Mouse (Mus musculus): ENCODE measurements at regions not wholly inside any gene's neighbourhood (a gene's known extent, or its start where the extent isn't known, plus 50 kb on each side); places are given as distances from the start of the nearest gene placed in this dataset.
A peak's percentile ranks its signal among the peaks of the same experiment; 100 is the strongest.

DNA sequence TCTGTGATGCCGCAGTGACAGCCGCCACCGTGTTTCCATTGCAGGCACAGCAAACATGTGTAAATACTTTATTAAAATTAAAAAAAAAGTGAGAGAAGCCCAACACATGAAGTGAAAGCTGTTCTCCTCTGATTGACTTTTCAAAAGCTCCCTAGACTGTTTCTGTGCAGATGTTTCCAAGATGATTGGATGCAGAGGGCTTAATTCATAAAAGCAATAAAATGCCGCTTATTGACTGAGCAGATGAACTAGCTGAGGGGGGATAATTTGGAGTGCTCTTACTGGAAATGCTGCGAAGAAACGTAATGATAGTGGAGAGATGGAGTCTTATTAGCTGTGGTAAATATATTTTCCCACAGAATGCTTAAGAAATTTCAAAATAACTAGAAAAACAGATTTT lies 170.4 kb downstream of the Rnf144a start:
- no peak overlapping the region for H3K9ac ChIP-seq
- H3K4me1 ChIP-seq (replicated peaks): no peaks in the 10 kb centered on the region; the same call in 1 of the 2 replicates
- peak overlapping the region; percentile 54; the same call in 1 of the 2 replicates for H3K27ac ChIP-seq (replicated peaks)
- WGBS: 73% methylated on average over 6 of the region's 6 CpGs
- no peaks in the 10 kb centered on the region for H3K36me3 ChIP-seq
- peak; percentile 47; the same call in 1 of the 2 replicates for ATAC-seq (ENCODE audit: low read depth)
- H3K4me2 ChIP-seq: no peak overlapping the region
- no peaks in the 10 kb centered on the region for H3K27me3 ChIP-seq
- no peak overlapping the region for H3K4me3 ChIP-seq
- H3K9me3 ChIP-seq: no peaks in the 10 kb centered on the region

DNA sequence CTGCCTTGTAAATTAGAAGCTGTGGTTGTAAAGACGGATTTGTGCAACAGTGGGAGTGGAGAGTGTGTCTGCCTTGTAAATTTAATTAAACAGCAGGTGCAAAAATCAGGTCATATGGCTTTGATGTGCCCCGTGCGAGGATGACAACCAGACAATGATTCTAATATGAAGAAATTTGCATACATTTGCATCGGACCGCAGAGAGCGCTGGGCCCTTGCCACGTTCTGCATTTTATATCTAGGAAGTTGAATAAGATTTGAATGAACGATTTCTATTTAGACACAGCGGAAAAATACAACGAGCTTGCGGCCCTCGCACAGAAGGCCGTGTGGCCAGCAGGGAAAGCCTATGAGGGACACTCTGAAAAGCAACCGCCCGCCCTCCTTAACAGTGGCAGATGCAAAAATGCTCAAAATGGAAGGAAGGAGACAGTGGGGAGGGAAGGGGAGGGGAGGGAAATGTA lies 187.5 kb downstream of the Rnf144a start:
- peak overlapping the region; percentile 79 for H3K27ac ChIP-seq (replicated peaks)
- peak; percentile 73 for ATAC-seq (ENCODE audit: low read depth)

DNA sequence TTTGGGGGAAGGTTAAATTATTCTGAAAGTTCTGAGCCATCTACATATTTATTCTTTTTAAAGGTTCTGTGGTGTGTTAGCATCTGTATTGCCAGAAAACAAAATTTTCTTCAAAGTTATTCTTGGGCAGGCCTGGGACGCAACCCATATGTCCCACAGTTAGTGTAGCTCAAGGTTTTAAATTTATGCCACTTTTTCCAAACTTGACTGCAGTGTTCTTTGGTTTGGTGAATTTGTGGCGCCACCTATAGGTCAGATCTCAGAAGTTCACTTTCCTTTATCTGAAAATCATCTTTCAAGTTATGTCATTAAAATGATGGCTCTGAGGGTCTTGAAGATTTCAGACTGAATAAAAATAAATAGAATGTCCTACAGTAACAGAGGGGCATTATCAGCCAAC lies 188.7 kb downstream of the Rnf144a start:
- Histone ChIP-seq H3K4me1 (replicated peaks) (peaks cover 19% of the 10 kb centered on the region; the same call in 1 of the 2 replicates), H3K4me3 (no peak overlapping the region), H3K4me2 (no peak overlapping the region), H3K27ac (replicated peaks) (peak overlapping the region; percentile 76; the same call in 1 of the 2 replicates), H3K36me3 (no peaks in the 10 kb centered on the region), H3K9me3 (no peaks in the 10 kb centered on the region), H3K9ac (no peak overlapping the region), H3K27me3 (no peaks in the 10 kb centered on the region)
- ATAC-seq (ENCODE audit: low read depth): no peak
- WGBS: 11% methylated on average over 2 of the region's 2 CpGs

More for the DNA sequence above, 187.5 kb downstream of the Rnf144a start:
- peaks cover 19% of the 10 kb centered on the region; the same call in 1 of the 2 replicates for H3K4me1 ChIP-seq (replicated peaks)
- H3K4me2 ChIP-seq: no peak overlapping the region
- WGBS: 49% methylated on average over 15 of the region's 15 CpGs
- H3K9ac ChIP-seq: no peak overlapping the region
- no peaks in the 10 kb centered on the region for H3K36me3 ChIP-seq
- H3K9me3 ChIP-seq: no peaks in the 10 kb centered on the region
- H3K4me3 ChIP-seq: no peak overlapping the region
- H3K27me3 ChIP-seq: no peaks in the 10 kb centered on the region

DNA sequence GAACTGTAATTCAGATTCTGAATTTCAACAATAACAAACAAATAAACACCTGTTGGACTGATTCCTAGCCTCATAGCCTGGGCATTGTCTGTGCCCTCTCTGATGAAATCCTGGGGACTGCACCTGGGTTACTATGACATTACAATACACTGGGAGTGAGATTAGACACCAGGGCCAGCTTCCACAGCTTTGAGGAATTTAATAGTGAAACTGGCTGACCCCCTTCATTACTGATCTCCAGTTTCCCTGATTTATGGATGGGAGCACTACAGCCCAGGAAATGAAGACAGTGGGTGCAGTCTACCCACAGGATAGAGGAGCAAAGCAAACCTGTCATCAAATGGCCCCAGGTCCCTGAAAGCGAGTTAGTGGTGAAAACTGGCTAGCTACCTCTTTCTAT lies 202.6 kb downstream of the Rnf144a start:
- no peak for ATAC-seq (ENCODE audit: low read depth)
- 84% methylated on average over 1 of the region's 1 CpGs for WGBS
- H3K4me3 ChIP-seq: no peak overlapping the region
- no peaks in the 10 kb centered on the region for H3K9me3 ChIP-seq
- no peaks in the 10 kb centered on the region; the same call in 1 of the 2 replicates for H3K4me1 ChIP-seq (replicated peaks)
- H3K27ac ChIP-seq (replicated peaks): no peak overlapping the region
- no peak overlapping the region for H3K9ac ChIP-seq
- no peaks in the 10 kb centered on the region for H3K36me3 ChIP-seq
- no peaks in the 10 kb centered on the region for H3K27me3 ChIP-seq
- H3K4me2 ChIP-seq: no peak overlapping the region

DNA sequence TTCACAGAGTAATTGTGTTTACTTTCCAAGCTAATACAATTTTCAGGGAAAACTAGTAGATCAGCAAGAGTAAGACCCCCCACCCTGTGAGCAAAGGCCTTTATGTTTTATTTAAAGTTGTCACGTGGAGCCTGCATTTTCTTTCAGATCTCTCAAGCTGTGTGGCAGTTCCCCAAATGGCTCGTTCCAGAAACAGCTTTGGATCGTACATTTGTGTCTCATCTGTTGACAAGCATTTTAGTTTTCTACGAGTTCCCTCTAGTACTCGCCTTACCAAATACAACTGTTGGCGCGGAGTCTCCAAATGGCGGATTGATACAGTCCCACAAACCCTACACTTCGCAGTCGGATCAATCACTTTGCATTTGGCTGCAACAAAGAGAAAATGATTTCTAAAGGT lies 203.6 kb downstream of the Rnf144a start:
- no peaks in the 10 kb centered on the region for H3K36me3 ChIP-seq
- ATAC-seq (ENCODE audit: low read depth): no peak
- H3K4me3 ChIP-seq: no peak overlapping the region
- H3K9ac ChIP-seq: no peak overlapping the region
- no peaks in the 10 kb centered on the region for H3K9me3 ChIP-seq
- WGBS: 69% methylated on average over 10 of the region's 10 CpGs
- no peaks in the 10 kb centered on the region for H3K27me3 ChIP-seq
- no peaks in the 10 kb centered on the region; the same call in 1 of the 2 replicates for H3K4me1 ChIP-seq (replicated peaks)
- H3K4me2 ChIP-seq: no peak overlapping the region
- no peak overlapping the region for H3K27ac ChIP-seq (replicated peaks)

DNA sequence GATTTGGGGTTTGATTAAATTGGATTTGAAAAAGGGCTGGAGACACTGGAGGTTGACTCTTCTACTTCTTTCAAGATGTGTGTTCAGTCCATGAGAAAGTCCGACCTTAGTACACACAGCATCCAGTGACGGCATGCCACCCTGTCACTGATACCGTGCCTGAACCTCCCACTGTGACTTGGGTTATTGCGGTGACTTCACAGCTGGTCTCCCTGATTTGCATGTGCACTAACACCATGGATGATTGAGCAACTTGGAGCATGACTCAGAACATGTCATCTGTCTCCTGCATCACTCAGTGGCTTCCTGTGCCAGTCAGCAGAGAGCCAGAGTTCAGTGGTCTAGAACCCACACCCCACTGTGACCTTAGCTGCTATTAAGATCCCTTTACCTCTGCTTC lies 208.3 kb downstream of the Rnf144a start:
- H3K9me3 ChIP-seq: no peaks in the 10 kb centered on the region
- no peak overlapping the region for H3K9ac ChIP-seq
- H3K4me3 ChIP-seq: no peak overlapping the region
- H3K36me3 ChIP-seq: no peaks in the 10 kb centered on the region
- no peaks in the 10 kb centered on the region for H3K27me3 ChIP-seq
- no peak overlapping the region for H3K27ac ChIP-seq (replicated peaks)
- no peaks in the 10 kb centered on the region for H3K4me1 ChIP-seq (replicated peaks)
- no peak for ATAC-seq (ENCODE audit: low read depth)
- no peak overlapping the region for H3K4me2 ChIP-seq
- 70% methylated on average over 4 of the region's 4 CpGs for WGBS

DNA sequence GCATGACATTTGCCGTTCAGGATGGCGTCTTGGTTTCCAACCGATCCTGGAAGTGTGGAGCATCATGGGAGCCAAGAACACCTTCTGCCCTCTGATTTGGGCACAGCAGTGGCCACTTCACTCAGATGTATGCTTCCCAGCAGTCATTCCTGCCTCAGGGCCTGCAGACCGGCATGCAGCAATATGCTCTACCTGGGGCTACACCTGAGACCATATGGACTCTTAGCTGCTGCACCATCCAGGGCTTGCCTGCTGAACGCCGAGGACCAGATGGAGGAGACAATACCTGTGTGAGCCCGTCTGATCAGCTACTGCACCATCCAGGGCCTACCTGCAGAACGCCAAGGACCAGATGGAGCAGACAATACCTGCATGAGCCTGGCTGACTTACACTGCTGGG lies 209.0 kb downstream of the Rnf144a start:
- Histone ChIP-seq H3K36me3 (no peaks in the 10 kb centered on the region), H3K9me3 (no peaks in the 10 kb centered on the region), H3K4me3 (no peak overlapping the region), H3K27me3 (no peaks in the 10 kb centered on the region), H3K27ac (replicated peaks) (no peak overlapping the region), H3K9ac (no peak overlapping the region), H3K4me1 (replicated peaks) (no peaks in the 10 kb centered on the region), H3K4me2 (no peak overlapping the region)
- 92% methylated on average over 8 of the region's 8 CpGs for WGBS
- no peak for ATAC-seq (ENCODE audit: low read depth)

DNA sequence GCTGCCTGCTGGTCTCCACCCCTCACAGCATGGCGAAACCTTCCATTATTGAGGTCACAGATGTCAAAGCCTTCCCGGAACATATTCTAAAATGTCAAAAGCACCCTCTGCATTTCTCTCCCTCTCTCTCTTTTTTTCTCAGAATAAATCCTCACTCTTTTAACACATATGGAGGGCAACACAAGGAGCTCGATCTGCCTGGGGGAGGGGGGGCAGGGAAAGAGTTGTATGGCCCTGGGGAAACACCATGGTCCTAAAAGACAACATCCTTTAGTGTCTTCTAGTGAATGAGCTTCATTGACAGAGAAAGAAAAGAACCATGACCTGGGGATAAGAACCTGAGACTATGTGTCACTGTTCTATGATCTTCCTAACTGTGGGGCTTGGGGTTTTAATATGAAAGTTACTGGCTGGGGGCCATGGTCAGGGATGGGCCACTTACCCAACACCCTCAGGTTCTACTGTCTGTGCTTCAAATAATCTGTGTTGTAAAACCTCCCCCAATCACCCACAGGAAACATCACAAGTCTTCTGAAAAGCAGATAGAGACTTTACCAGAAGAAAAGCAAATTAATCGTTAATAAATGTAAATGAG lies 223.0 kb downstream of the Rnf144a start:
- 41% methylated on average over 4 of the region's 4 CpGs for WGBS
- no peak overlapping the region for H3K4me2 ChIP-seq
- no peak overlapping the region for H3K4me3 ChIP-seq
- no peak for ATAC-seq (ENCODE audit: low read depth)
- no peaks in the 10 kb centered on the region for H3K27me3 ChIP-seq
- no peak overlapping the region for H3K9ac ChIP-seq
- H3K27ac ChIP-seq (replicated peaks): no peak overlapping the region
- no peaks in the 10 kb centered on the region for H3K36me3 ChIP-seq
- peaks cover 12% of the 10 kb centered on the region for H3K4me1 ChIP-seq (replicated peaks)
- no peaks in the 10 kb centered on the region for H3K9me3 ChIP-seq

DNA sequence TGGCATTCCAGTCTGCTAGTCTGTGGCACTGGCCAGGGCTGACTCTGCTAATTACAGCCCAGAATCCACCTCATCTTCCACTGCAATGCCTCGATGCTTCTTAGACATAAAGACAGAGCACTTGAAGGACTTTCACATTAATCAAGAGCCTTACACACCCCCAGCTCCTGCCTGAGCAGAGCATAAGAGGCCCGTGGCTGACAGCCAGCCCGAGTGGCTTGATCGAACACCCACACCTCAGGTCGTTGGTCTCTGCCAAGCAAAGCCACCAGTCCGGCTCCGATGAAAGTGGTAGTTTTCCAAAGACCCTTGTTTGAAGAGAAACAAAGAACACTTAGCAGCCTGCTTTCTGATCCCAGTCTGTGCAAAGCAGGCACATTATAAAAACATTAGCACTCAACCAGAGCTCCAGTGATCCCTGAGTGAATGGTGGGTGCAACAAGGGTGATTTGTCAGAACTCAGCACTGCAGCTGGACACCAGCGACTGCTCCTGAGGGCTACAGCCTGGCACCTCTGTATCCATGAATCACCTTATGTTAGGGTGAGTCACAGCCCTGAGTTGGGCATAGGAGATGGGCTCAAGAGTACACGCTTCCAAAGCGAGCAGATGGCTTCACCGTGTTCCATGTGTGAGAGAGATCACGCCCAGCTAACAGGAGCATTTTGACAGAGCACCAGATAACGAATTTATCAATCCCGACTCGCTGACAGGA lies 223.6 kb downstream of the Rnf144a start:
- no peaks in the 10 kb centered on the region for H3K27me3 ChIP-seq
- H3K9me3 ChIP-seq: no peaks in the 10 kb centered on the region
- no peaks in the 10 kb centered on the region for H3K36me3 ChIP-seq
- peak; percentile 72; the same call in 1 of the 2 replicates for ATAC-seq (ENCODE audit: low read depth)
- 0 out of 2 replicates have a peak overlapping the region, but pooled peaks have one; percentile 14 for H3K27ac ChIP-seq (replicated peaks)
- no peak overlapping the region for H3K4me3 ChIP-seq
- H3K4me2 ChIP-seq: no peak overlapping the region
- no peak overlapping the region for H3K9ac ChIP-seq
- 27% methylated on average over 15 of the region's 15 CpGs for WGBS
- peaks cover 12% of the 10 kb centered on the region for H3K4me1 ChIP-seq (replicated peaks)

DNA sequence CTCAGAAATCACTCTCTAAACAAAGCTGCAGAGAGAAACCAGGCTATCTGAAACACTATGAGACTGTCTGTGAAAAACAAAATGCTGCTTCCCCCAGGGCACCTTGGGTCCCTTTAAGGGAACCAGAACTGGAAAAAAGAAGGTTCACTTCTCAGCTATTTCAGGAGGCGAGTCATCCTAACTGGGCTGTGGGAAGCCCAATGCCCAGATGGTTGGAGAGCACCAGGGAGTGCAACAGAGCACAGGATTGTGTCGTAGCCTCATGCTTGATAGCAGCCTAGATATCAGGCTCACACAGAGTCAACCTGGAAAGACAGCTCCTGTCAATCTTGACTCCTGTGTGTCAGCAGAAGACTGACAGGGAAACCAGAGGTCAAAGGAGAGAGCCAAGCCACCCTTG lies 226.1 kb downstream of the Rnf144a start:
- no peaks in the 10 kb centered on the region for H3K9me3 ChIP-seq
- no peak for ATAC-seq (ENCODE audit: low read depth)
- peaks cover 12% of the 10 kb centered on the region for H3K4me1 ChIP-seq (replicated peaks)
- H3K27ac ChIP-seq (replicated peaks): no peak overlapping the region
- H3K27me3 ChIP-seq: no peaks in the 10 kb centered on the region
- WGBS: 80% methylated on average over 2 of the region's 2 CpGs
- H3K9ac ChIP-seq: no peak overlapping the region
- no peak overlapping the region for H3K4me2 ChIP-seq
- H3K4me3 ChIP-seq: no peak overlapping the region
- no peaks in the 10 kb centered on the region for H3K36me3 ChIP-seq

DNA sequence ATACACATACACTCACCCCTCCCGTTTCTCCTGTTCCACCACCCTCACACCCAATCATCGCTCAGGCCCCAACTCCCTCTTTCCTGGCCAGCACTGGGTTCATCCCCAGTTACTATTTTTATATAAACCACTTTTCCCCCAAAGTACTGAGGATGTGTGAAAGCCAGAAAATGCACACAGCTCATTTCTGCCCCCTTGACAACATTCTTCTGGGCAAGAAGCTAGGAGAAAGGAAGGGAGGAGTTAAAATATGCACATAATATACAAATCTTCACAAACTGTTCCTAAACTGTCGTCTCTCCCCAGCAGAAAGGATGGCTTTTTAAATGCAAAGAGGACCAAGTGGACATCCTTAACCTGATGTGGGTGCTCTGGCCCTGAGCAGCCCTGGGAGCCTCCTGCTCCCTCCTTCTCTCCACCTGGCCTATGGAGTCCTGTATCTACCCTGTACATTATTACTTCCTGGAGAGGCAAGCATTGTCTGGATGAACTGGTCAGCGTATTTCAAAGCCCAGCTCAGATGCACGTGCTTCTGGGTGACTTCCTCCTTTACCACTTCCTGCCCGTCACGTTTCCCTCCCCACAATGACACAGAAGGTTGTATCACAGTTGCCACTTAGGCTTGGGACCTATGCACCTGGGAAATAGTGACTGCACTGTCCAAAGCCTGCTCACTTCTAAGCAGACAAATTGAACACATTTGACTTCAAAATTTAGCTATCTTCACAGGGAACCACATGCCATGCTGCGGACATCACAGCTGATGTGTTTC lies 227.8 kb downstream of the Rnf144a start:
- Histone ChIP-seq H3K4me1 (replicated peaks) (peaks cover 12% of the 10 kb centered on the region), H3K27ac (replicated peaks) (no peak overlapping the region), H3K9me3 (no peaks in the 10 kb centered on the region), H3K27me3 (no peaks in the 10 kb centered on the region), H3K36me3 (no peaks in the 10 kb centered on the region), H3K9ac (no peak overlapping the region), H3K4me3 (no peak overlapping the region), H3K4me2 (no peak overlapping the region)
- 86% methylated on average over 8 of the region's 8 CpGs for WGBS
- ATAC-seq (ENCODE audit: low read depth): no peak
